Mouse (Mus musculus) adrenal gland, postnatal 25 days (tissue): ENCODE measurements around the gene Gsto2. TPM values are rescaled to one million over a fixed set of nuclear protein-coding genes. Genes with fewer than 3 reads are reported as not detected.
A peak's percentile ranks its signal among the peaks of the same experiment; 100 is the strongest.
"Not testable (repeated sequence)": the region's sequence is repeated elsewhere in the genome, so short reads cannot be mapped to it uniquely, and the experiment has no call there.

Source experiments
- DNase-seq: peaks from one replicate; pipeline ENCODE4 v3.0.0; 2021; ENCODE audit warnings: mixed read lengths
- long read RNA-seq: library from polyadenylated mRNA; stranded (forward); transcript quantifications from one replicate; pipeline ENCODE4 v2.0.0, GENCODE M21; 2021
- total RNA-seq: library from RNA; stranded (reverse); gene quantifications from 2 replicates; pipeline ENCODE4 v1.2.3, GENCODE M21; 2021

Gene Gsto2
- total RNA-seq = 1.4 and 2.9 TPM in 2 replicates
- long read RNA-seq, partial matches to known transcripts = 0 of 1 reads
- long read RNA-seq, other reads (novel, unspliced or antisense) = 0 of 1 reads

DNA sequence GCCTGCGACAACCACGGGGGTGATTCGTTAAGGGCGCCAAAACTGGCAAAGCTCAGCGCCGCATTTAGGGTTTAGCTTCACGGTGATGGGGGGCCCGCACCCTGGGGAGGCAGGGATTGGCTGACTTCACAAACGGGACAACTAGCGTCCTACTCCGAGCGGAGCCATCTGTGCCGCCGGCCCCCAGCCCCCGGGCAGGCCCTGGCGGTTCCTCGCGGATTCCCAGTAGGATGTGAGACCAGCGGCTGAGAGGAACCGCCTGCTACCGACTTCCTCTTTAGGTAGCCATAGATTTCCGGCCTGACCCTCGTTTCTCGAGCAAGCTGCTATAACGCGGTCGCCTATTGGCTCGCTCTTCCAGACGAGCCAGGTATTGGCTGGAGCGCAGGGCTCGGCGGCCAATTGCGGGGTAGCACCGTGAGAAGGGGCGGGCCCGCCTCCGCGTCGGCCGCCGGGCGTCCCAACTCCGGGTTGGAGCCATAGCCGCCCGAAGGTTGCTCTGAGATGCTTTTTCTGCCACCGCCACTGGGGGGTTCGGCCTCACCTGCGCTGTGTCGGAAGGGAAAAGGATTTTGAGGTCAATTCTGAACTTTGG is at the start of gene Gsto2:
Gene Gsto2 (plus strand): TSS at position 182 of the 595 bp plus-strand sequence.
- DNase-seq = peak; percentile 94

- DNase-seq = no peak
These were observed 47.6 kb upstream of the Gsto2 start for GRCm38 (mm10) chr19:47817692-47818091.

- DNase-seq = peak; percentile 59
These were observed 44.4 kb upstream of the Gsto2 start for GRCm38 (mm10) chr19:47820832-47821493.

DNA sequence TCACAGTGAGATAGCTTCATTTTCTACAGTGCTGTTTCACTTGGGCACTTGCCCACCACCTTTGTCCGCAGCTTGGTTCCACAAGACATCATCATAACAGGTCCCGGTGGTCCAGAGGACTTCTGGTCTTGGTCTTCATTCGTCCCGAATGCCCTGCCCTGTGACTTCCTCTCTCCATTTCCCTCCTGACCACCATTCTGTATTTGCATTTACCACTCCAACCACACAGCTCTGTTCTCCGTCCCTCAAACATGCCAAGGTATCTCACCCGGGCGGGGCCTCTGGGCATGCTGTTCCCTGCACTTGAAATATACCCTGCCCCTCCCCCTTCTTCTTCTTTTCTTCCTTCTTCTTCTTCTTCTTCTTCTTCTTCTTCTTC is 43.9 kb upstream of the Gsto2 start:
- DNase-seq = no peak

- no peak for DNase-seq
These were observed 43.1 kb upstream of the Gsto2 start for GRCm38 (mm10) chr19:47822143-47822796.

GRCm38 (mm10) chr19:47824026-47824425 is 41.3 kb upstream of the Gsto2 start:
- no peak for DNase-seq

DNA sequence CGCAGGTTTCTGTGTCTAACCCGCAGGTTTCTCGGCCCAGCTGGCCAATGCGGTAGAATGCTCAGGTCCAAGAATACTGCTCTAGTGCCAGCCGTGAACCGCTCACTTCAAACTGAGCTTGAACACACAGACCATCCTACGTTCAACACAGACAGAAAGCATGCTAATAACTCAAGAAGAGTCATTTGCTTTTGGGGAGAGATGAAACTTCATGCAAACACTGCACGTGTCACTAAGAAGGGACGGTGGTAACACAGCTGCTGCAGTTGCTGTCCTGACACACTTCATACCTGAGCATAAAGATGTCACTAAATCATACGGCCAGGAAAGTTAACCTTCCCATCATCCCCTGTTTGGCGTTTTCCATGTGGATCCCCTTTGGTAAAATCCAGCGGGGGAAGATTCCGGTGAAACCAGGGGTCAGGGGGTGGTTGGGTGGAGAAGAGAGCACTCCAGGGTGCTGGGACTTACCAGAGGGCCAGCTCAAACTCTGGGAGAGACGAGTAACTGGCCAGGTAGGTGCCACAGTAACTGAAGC is 35.4 kb upstream of the Gsto2 start:
- no peak for DNase-seq

DNA sequence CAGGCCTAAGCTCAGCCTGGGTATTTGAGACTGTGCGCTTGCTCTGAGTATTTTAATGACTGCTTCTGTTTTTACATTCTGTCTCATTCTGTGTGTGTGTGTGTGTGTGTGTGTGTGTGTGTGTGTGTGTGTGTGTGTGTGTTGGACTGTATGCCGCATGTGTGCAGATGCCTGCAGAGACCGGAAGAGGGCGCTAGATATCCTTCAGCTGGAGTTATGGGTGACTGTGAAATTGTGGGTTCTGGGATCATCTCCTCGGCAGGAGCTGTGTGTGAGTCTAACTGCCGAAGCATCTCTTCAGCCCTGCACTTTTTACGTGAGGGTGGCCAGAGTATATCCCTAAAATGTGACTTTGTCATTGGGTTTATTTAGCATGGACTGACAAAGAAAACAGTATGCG is 34.2 kb upstream of the Gsto2 start:
- DNase-seq = no peak

- DNase-seq = no peak
These were observed 33.0 kb upstream of the Gsto2 start for GRCm38 (mm10) chr19:47832316-47832715.

GRCm38 (mm10) chr19:47834614-47835013 is 30.7 kb upstream of the Gsto2 start:
- DNase-seq = no peak

DNA sequence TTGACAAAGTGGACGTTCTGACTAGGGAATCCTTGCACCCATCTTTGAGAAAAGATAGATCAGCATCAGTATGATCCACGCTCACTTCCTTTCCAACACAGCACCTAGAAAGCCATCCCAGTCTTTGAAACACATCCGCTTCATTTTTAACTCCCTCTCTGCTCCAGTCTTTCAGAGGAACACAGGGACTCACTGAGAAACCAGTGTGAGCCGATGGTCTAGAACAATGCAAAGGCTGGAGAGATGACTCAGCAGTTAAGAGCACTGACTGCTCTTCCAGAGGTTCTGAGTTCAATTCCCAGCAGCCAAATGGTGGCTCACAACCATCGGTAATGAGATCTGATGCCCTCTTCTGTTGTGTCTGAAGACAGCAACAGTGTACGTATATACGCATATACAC is 29.6 kb upstream of the Gsto2 start:
- DNase-seq = no peak

- peak; percentile 51 for DNase-seq
These were observed 28.4 kb upstream of the Gsto2 start for GRCm38 (mm10) chr19:47836701-47837526.

DNA sequence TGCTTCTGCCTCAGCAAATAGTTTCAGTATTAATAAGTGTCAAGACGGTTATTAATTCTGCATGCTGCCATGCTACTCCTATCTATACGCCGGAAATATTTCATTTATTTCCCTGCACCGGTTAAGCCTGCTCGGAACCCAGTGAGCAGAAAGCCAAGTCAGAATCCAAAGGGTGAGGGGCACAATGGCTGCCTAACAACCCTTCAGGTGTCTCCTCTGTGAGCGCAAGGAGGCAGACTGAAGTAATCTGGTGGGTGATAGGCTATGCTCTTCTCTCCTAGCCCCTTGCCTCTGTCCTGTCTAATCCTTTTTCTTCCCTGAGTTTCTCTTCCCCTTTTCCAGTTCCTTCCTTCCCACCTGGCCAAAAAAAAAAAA is 27.8 kb upstream of the Gsto2 start:
- no peak for DNase-seq

- not testable (repeated sequence) for DNase-seq
These were observed 24.1 kb upstream of the Gsto2 start for GRCm38 (mm10) chr19:47841234-47841633.

GRCm38 (mm10) chr19:47849735-47850134 is 15.6 kb upstream of the Gsto2 start:
- DNase-seq = no peak

DNA sequence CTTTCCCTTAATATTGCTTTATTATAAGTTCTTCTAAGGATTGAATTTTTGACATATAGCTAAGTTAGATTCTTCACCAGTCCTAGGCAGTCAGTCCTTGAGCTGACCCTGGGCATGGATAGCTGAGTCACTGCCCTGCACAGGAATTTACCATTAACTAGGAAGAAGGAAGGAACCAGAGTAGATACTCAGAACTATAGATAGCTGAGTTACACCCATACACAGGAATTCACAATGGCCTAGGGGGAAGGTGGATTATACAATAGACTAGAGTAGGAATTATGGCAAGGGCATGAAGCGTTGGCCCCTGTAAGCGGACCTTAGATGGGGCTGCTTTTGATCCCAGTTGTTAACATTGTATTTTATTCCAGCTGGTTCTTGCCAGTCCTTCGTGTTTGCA is 13.2 kb upstream of the Gsto2 start:
- DNase-seq = not testable (repeated sequence)

- no peak for DNase-seq
These were observed 12.3 kb upstream of the Gsto2 start for GRCm38 (mm10) chr19:47853053-47853452.

GRCm38 (mm10) chr19:47853951-47854795 is 11.2 kb upstream of the Gsto2 start:
- DNase-seq = no peak

DNA sequence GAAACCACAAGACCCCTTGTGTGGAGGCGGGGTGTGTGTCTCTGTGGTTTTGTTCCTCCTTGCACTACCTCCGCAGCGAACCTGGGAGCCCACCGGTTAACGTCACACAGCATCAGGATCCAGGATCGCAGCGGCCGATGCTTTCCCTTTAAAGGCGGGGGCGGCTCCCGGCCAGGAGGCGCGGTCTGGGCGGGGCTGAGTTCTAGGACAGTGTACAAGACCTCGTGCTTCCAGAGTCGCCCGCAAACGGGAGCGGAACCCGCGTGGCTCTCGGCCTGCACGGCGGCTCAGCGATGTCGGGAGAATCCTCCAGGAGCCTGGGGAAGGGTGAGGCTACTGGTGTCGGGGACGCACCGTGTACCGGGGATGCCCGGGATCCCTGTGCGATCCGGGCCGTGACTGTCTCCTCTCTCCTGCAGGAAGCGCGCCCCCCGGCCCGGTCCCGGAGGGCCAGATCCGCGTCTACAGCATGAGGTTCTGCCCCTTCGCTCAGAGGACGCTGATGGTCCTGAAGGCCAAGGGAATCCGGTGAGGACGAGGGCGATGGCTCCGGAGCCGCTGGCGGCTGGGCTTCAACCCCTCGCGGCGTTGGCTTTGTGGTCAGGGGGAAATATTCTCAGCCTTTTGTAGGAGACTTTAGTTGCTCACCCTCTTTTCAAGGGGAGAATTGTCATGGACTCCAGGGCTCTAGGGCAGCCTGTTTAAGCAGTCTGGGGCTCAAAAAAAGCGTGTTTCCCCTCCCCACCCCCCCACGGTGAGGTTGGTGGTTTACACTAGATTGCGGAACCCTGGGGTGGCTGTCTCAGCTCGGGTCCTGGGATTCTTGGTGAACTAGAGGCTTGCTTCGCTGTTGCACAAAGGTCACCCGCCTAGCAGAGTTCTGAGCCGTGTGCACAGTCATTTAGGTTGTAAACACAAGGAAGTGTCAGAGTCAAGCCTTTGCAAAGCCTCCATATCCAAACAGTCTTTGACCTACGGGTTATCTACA is 10.2 kb upstream of the Gsto2 start, which contains the start of gene Gsto1:
Gene Gsto1 (plus strand): TSS at position 175 of the 988 bp plus-strand sequence.
- DNase-seq = peak; percentile 93
